Mouse (Mus musculus) stomach, embryonic 15.5 days (tissue): Measurements from ENCODE around the gene BC107364. TPM values are rescaled to one million over a fixed set of nuclear protein-coding genes. Genes with fewer than 3 reads are reported as not detected.
"Not testable (repeated sequence)": the region's sequence is repeated elsewhere in the genome, so short reads cannot be mapped to it uniquely, and the experiment has no call there.

Experiments
- ATAC-seq: fragments of 200-750 bp; cut with Nextera tagmentation; 2 replicates; pipeline ENCODE4 v1.8.0; 2017; ENCODE audit warnings: low read depth, moderate number of reproducible peaks, moderate TSS enrichment; ENCODE audit not compliant: insufficient read depth, low FRiP score
- H3K27ac ChIP-seq: fragments of 300-500 bp; sonication (generic); 2 replicates; pipeline ENCODE4 v1.5.1; 2015; ENCODE audit warnings: mild to moderate bottlenecking, inconsistent platforms
- H3K27me3 ChIP-seq: fragments of 300-500 bp; sonication (generic); replicated peaks from 2 replicates; pipeline ENCODE4 v1.6.1; 2015; ENCODE audit warnings: inconsistent platforms
- H3K36me3 ChIP-seq: fragments of 300-500 bp; sonication (generic); 2 replicates; pipeline ENCODE4 v1.6.1; 2015; ENCODE audit warnings: inconsistent platforms
- H3K4me1 ChIP-seq: fragments of 300-500 bp; sonication (generic); 2 replicates; pipeline ENCODE4 v1.6.1; 2015; ENCODE audit warnings: inconsistent platforms
- H3K4me2 ChIP-seq: fragments of 300-500 bp; sonication (generic); 2 replicates; pipeline ENCODE4 v1.6.1; 2015; ENCODE audit warnings: mild to moderate bottlenecking, inconsistent platforms
- H3K4me3 ChIP-seq: fragments of 300-500 bp; sonication (generic); replicated peaks from 2 replicates; pipeline ENCODE4 v1.5.1; 2015; ENCODE audit warnings: inconsistent platforms
- H3K9ac ChIP-seq: fragments of 300-500 bp; sonication (generic); 2 replicates; pipeline ENCODE4 v1.6.1; 2015; ENCODE audit warnings: inconsistent platforms
- H3K9me3 ChIP-seq: fragments of 300-500 bp; sonication (generic); 2 replicates; pipeline ENCODE4 v1.6.1; 2016; ENCODE audit warnings: inconsistent platforms
- WGBS: fragments of 180-500 bp; shearing (Covaris S2); methylation state at CpG from one replicate; pipeline ENCODE4 v1.1.7; 2015; 5-methylcytosine and 5-hydroxymethylcytosine counted together
- polyA plus RNA-seq: library from polyadenylated mRNA; unstranded; fragments of >200 nt; fragmentation: Nextera tagmentation; extraction: Ambion mirVana; gene quantifications from 2 replicates; pipeline ENCODE4 v1.2.1, GENCODE M21; 2015

The BC107364 gene
- 0.28 and 0.37 TPM in 2 replicates for polyA plus RNA-seq

- H3K4me2 ChIP-seq = not testable (repeated sequence)
Measured at GRCm38 (mm10) chr3:96452262-96452661, at the start of gene BC107364. BC107364 (minus strand) TSS chr3:96452306.

GRCm38 (mm10) chr3:96501391-96502115, 49.4 kb upstream of the BC107364 start:
- H3K36me3 ChIP-seq = no peaks in the 10 kb centered on the region
- H3K4me2 ChIP-seq = peak overlapping the region; percentile 90
- WGBS = under 1% methylated on average over 32 of the region's 32 CpGs
- peak overlapping the region; percentile 86 for H3K27ac ChIP-seq
- peak overlapping the region; percentile 68 for H3K9ac ChIP-seq
- H3K27me3 ChIP-seq = no peaks in the 10 kb centered on the region
- H3K9me3 ChIP-seq = no peaks in the 10 kb centered on the region
- ATAC-seq = peak; percentile 68; the same call in 1 of the 2 replicates
- peaks cover 8% of the 10 kb centered on the region; the same call in 1 of the 2 replicates for H3K4me1 ChIP-seq
- H3K4me3 ChIP-seq = peak overlapping the region; percentile 74

More at GRCm38 (mm10) chr3:96452262-96452661, at the start of gene BC107364:
- not testable (repeated sequence) for H3K9ac ChIP-seq, H3K36me3 ChIP-seq, H3K9me3 ChIP-seq, H3K27ac ChIP-seq, H3K4me3 ChIP-seq, H3K27me3 ChIP-seq, H3K4me1 ChIP-seq
- no CpG with 5 or more reads among the region's 48 CpGs for WGBS
- peak; percentile 61; the same call in 1 of the 2 replicates for ATAC-seq

GRCm38 (mm10) chr3:96500691-96501265, 48.7 kb upstream of the BC107364 start:
- no peaks in the 10 kb centered on the region for H3K9me3 ChIP-seq
- peak overlapping the region; percentile 74 for H3K4me3 ChIP-seq
- peaks cover 8% of the 10 kb centered on the region; the same call in 1 of the 2 replicates for H3K4me1 ChIP-seq
- no peaks in the 10 kb centered on the region for H3K27me3 ChIP-seq
- WGBS = under 1% methylated on average over 19 of the region's 19 CpGs
- H3K36me3 ChIP-seq = no peaks in the 10 kb centered on the region
- ATAC-seq = peak; percentile 63
- H3K9ac ChIP-seq = peak overlapping the region; percentile 50
- peak overlapping the region; percentile 95 for H3K27ac ChIP-seq
- H3K4me2 ChIP-seq = peak overlapping the region; percentile 59

DNA sequence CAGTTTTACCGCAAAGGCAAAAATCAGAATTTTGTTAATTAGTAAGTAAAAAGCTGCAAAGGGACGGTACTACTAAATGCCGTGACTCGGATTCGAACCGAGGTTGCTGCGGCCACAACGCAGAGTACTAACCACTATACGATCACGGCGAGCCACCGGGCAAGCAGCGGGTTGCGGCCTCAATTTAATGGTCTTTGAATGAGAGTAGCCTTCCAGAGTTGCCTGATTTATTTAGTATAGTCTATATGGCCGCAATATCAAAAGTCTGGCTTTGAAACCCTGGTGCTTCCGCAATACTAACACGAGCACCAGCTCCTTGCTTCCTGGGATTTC, 48.1 kb upstream of the BC107364 start:
- Histone ChIP-seq H3K4me1 (peaks cover 8% of the 10 kb centered on the region; the same call in 1 of the 2 replicates), H3K27ac (peak overlapping the region; percentile 95), H3K4me2 (peak overlapping the region; percentile 61), H3K36me3 (no peaks in the 10 kb centered on the region), H3K4me3 (peak overlapping the region; percentile 74), H3K27me3 (no peaks in the 10 kb centered on the region), H3K9ac (peak overlapping the region; percentile 85), H3K9me3 (no peaks in the 10 kb centered on the region)
- ATAC-seq = peak; percentile 84
- WGBS = under 1% methylated on average over 17 of the region's 17 CpGs

DNA sequence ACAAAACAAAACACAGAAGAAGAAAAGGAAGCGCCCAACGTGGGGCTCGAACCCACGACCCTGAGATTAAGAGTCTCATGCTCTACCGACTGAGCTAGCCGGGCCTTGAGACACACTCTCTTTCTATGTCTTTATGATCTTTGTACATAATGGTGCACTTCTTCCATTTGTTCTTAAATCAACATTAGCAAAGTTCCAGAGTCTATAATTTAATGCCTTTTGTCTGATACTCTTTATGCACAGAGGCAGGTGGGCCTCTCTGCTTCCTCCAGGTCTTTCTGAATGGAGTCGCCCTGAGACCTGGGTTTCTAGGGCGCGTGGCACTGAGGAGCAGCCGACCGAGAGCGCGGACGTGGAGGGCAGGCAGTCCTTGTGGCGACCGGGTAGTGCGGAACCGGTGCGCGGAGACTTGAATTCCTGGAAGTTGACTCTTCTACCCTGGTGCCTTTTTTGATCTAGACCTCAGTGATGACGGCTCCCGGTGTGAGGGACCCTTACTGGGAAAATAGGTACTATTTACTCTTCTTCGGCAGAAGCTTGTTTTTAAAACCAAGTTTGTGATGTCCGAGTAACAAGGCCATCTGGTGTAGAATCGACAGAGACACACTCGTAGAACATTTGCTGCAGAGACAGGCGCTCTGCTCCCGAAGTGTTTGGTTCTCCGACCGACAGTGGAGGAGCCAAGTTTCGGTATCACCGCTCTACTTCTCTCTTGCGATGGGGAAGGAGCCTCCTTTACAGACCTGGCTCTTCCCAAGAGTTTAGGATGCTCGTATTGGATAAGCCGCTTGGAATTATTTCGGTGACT, 47.6 kb upstream of the BC107364 start:
- Histone ChIP-seq H3K4me1 (peaks cover 8% of the 10 kb centered on the region; the same call in 1 of the 2 replicates), H3K27me3 (no peaks in the 10 kb centered on the region), H3K27ac (peak overlapping the region; percentile 84), H3K4me2 (peak overlapping the region; percentile 61), H3K9me3 (no peaks in the 10 kb centered on the region), H3K36me3 (no peaks in the 10 kb centered on the region), H3K9ac (peak overlapping the region; percentile 85), H3K4me3 (peak overlapping the region; percentile 74)
- under 1% methylated on average over 36 of the region's 36 CpGs for WGBS
- ATAC-seq = peak; percentile 25; the same call in 1 of the 2 replicates

DNA sequence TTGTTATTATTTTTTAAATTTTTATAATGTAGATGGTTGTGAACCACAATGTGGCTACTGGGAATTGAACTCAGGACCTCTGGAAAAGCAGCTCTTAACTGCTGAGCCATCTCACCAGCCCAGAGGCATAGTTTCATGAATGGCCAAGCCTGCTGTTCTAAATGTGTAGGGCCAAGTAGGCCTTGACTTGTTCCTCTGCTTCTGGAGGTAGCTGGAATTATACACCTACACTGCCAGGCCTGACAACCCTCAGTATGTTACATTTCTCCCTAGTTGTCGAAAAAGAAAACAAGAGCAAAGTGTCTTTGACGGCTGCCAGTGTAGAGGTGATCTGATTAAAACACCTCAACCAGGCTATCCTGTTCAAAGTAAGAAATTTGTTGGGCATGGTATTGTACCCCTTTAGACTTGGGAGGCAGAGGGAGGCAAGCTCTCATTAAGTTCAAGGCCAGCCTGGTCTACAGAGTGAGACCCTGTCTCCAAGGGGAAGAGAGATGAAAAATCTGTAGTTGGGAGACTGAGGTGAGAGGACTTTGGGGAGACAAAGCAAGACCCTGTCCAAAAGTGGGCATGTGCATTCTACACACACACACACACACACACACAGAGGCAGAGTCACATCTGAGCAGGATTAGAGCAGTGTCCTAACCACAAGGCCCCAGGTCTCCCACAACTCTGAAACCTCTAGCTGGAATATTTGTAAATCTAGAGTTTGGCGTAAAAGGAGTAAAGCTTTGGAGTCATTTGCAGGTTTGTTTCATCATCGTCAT, 46.6 kb upstream of the BC107364 start:
- Histone ChIP-seq H3K27me3 (no peaks in the 10 kb centered on the region), H3K4me2 (peak overlapping the region; percentile 61; the same call in 1 of the 2 replicates), H3K9ac (no peak overlapping the region), H3K9me3 (no peaks in the 10 kb centered on the region), H3K4me1 (peaks cover 8% of the 10 kb centered on the region; the same call in 1 of the 2 replicates), H3K36me3 (no peaks in the 10 kb centered on the region), H3K4me3 (no peak overlapping the region), H3K27ac (peak overlapping the region; percentile 4; the same call in 1 of the 2 replicates)
- WGBS = 81% methylated on average over 4 of the region's 4 CpGs
- ATAC-seq = no peak

DNA sequence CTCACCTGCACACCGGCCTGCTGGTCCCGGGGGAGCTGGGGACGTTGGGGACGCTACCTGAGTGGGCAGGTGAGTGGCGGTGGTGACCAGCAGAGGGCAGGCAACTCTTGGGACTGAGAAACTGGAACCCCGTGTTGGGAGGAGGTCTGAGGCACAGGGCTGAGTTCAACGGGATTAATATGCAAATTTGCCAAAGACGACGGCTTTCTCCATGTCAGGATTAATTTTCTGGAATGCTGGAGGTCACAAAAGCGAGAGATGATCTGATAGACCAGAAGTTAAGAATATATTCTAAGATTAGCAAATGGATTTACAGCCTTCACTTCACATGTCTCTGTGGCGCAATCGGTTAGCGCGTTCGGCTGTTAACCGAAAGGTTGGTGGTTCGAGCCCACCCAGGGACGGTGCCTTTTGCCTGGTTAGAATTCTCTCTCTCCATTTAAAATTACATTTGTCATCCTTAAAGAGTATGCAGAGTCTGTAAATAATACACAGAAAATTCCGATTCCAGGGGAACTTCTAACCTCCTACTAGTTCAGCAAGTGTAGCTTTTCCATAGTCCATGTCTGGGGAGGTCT, 45.4 kb upstream of the BC107364 start:
- H3K27me3 ChIP-seq = no peaks in the 10 kb centered on the region
- peak overlapping the region; percentile 25; the same call in 1 of the 2 replicates for H3K9ac ChIP-seq
- H3K9me3 ChIP-seq = no peaks in the 10 kb centered on the region
- ATAC-seq = peak; percentile 51
- WGBS = under 1% methylated on average over 19 of the region's 19 CpGs
- peak overlapping the region; percentile 54 for H3K4me3 ChIP-seq
- peaks cover 8% of the 10 kb centered on the region; the same call in 1 of the 2 replicates for H3K4me1 ChIP-seq
- peak overlapping the region; percentile 63; the same call in 1 of the 2 replicates for H3K27ac ChIP-seq
- H3K36me3 ChIP-seq = no peaks in the 10 kb centered on the region
- peak overlapping the region; percentile 90 for H3K4me2 ChIP-seq

GRCm38 (mm10) chr3:96496620-96497275, 44.6 kb upstream of the BC107364 start:
- 0 out of 2 replicates have a peak overlapping the region, but pooled peaks have one; percentile 63 for H3K27ac ChIP-seq
- H3K9ac ChIP-seq, ATAC-seq: not testable (repeated sequence)

DNA sequence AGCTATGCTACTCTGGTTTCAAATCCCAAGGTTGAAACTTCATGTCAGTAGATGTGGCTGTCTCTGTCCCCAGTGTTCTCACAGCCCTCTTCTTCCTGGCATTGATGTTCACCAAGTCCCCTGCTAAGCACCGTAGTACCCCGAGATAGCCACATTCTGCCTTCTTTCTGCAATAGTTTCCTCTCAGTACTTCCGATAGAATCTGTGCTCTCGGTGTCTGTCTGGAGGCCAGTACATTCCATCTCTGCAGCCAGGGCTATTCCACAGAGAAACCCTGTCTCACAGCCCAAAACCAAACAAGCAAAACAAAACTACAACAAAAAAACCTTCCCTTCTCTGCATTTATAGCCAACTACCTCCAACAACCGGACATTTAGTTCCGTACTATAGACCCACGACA, 44.1 kb upstream of the BC107364 start:
- no peak overlapping the region for H3K9ac ChIP-seq
- H3K4me3 ChIP-seq = no peak overlapping the region
- WGBS = 68% methylated on average over 7 of the region's 7 CpGs
- H3K9me3 ChIP-seq = no peaks in the 10 kb centered on the region
- peak overlapping the region; percentile 90; the same call in 1 of the 2 replicates for H3K4me2 ChIP-seq
- H3K27me3 ChIP-seq = no peaks in the 10 kb centered on the region
- no peak overlapping the region for H3K27ac ChIP-seq
- no peaks in the 10 kb centered on the region for H3K36me3 ChIP-seq
- H3K4me1 ChIP-seq = peaks cover 8% of the 10 kb centered on the region; the same call in 1 of the 2 replicates
- ATAC-seq = no peak

More at GRCm38 (mm10) chr3:96496620-96497275, 44.6 kb upstream of the BC107364 start:
- not testable (repeated sequence) for H3K4me1 ChIP-seq, H3K27me3 ChIP-seq, H3K9me3 ChIP-seq, H3K36me3 ChIP-seq
- peak overlapping the region; percentile 54 for H3K4me3 ChIP-seq
- 23% methylated on average over 14 of the region's 14 CpGs for WGBS
- H3K4me2 ChIP-seq = peak overlapping the region; percentile 90

DNA sequence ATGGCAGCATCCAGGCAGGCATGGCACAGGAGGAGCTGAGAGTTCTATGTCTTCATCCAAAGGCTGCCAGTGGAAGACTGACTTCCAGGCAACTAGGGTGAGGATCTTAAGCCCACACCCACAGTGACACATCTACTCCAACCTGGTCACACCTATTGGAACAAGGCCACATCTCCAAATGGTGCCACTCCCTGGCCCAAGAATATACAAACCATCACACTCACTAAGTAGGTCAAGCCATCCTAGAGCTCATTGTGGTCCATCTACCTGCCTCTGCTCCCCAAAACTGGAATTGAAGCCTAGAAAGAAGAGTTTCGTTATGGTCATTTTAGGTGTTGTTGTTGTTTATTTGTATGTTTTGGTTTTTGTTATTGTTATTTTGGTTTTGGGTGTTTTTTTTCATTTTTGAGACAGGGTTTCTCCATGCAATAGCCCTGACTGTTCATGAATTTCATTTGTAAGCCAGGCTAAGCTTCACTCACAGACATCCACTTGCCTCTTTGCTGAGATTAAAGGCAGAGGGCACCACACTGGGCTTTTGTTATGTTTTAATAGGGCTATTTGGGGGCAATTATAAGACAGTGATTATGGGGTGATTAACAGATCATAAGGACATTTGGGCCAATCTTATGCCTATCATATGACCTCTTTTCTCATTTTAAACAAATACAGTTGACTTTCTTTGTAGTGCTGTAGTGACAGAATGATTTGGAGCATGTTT, 43.5 kb upstream of the BC107364 start:
- no peak overlapping the region for H3K27ac ChIP-seq
- no peaks in the 10 kb centered on the region for H3K9me3 ChIP-seq
- no peak for ATAC-seq
- H3K27me3 ChIP-seq = no peaks in the 10 kb centered on the region
- 92% methylated on average over 1 of the region's 1 CpGs for WGBS
- no peak overlapping the region for H3K9ac ChIP-seq
- no peak overlapping the region for H3K4me3 ChIP-seq
- peaks cover 8% of the 10 kb centered on the region; the same call in 1 of the 2 replicates for H3K4me1 ChIP-seq
- H3K36me3 ChIP-seq = no peaks in the 10 kb centered on the region
- no peak overlapping the region for H3K4me2 ChIP-seq
